Mouse (Mus musculus): Measurements from ENCODE around the gene Slc5a2. TPM values are rescaled to one million over a fixed set of nuclear protein-coding genes. Genes with fewer than 3 reads are reported as not detected.

Slc5a2 gene
- polyA plus RNA-seq, 1 experiment = 0.51 TPM

DNA sequence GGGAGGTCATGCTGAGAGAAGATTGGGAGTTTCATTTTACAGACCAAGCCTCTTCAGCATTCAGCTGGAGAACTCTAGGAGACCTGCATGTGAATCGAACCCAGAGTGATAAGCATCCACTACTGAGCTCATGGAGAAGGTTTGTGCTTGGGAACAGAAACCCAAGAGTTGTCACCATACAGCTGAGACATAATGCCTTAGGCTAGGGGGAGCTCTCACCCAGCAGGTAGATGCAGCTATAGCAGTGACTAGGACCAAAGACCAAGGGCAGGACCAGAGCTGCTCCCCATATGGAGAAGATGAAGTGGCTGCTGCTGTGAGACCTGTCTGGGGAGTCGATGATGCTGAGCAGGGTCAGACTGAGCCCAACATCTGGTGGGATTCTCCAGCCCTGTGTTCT lies 48.1 kb downstream of the Slc5a2 start:
- TF ChIP-seq POLR2A (IDR thresholded peaks at IDR 0.05; ENCODE audit: borderline replicate concordance, insufficient read depth, low read length) = no peak
- TF ChIP-seq CTCF (IDR thresholded peaks at IDR 0.05; ENCODE audit: borderline replicate concordance, insufficient read depth, low read depth, low read length) = no peak
- 91% methylated on average over 2 of the region's 2 CpGs for WGBS

DNA sequence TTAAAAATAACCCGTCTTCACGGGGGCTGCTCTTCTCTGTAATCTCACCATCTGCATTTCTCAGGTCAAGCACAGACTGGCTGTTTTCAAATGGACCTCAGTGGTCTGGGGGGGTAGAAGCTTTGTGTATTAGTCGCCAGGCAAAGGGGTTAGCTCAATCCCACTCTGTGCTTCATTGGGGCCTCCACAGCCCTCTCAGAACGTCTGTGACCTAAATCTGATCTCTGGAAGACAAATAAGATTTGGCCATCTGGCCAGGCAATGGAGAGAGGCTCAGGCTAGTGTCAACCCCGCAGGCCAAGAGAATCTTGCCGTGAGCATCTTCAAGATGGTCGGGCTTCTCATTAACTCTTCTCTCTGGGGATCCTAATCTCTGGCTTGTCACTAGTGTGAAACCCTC lies 49.0 kb downstream of the Slc5a2 start:
- peaks cover 2% of the 10 kb centered on the region; the same call in 1 of the 2 replicates for H3K4me1 ChIP-seq (ENCODE audit: control insufficient read depth, insufficient read depth, low read length)
- 28% methylated on average over 7 of the region's 7 CpGs for WGBS
- H3K4me3 ChIP-seq (replicated peaks; ENCODE audit: insufficient read depth, low read depth, low read length) = no peak overlapping the region
- DNase-seq = no peak
- no peak overlapping the region for H3K27ac ChIP-seq (ENCODE audit: insufficient read depth, low read length)
- no peaks in the 10 kb centered on the region for H3K27me3 ChIP-seq (ENCODE audit: control insufficient read depth, insufficient read depth, low read length)
- TF ChIP-seq CTCF (IDR thresholded peaks at IDR 0.05; ENCODE audit: borderline replicate concordance, insufficient read depth, low read depth, low read length) (no peak), POLR2A (IDR thresholded peaks at IDR 0.05; ENCODE audit: borderline replicate concordance, insufficient read depth, low read length) (no peak)

More for the DNA sequence above, 48.1 kb downstream of the Slc5a2 start:
- no peaks in the 10 kb centered on the region for H3K27me3 ChIP-seq (ENCODE audit: control insufficient read depth, insufficient read depth, low read length)
- H3K4me1 ChIP-seq (ENCODE audit: control insufficient read depth, insufficient read depth, low read length) = peaks cover 2% of the 10 kb centered on the region; the same call in 1 of the 2 replicates
- DNase-seq = no peak
- H3K27ac ChIP-seq (ENCODE audit: insufficient read depth, low read length) = no peak overlapping the region
- no peak overlapping the region for H3K4me3 ChIP-seq (replicated peaks; ENCODE audit: insufficient read depth, low read depth, low read length)

DNA sequence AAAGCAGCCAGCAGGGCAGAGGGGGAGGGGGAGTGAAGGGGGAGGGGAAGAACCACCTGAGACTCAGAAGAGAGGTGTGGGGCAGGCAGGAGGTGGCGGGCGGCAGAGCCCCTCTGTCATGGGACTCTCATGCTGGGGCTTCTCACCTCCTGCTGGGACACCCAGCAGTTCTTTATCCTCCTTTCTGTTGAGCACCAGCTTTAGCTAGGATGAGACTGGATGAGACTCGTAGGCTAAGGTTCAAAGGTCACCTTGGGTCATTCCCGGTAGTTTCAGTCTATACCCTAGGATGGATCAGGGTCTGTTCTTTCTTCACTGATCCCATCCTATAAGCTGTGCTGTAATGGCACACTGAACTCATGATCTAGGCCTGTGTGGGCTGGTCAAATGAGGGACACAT lies 51.6 kb downstream of the Slc5a2 start:
- WGBS = 73% methylated on average over 4 of the region's 4 CpGs
- TF ChIP-seq CTCF (IDR thresholded peaks at IDR 0.05; ENCODE audit: borderline replicate concordance, insufficient read depth, low read depth, low read length) (no peak), POLR2A (IDR thresholded peaks at IDR 0.05; ENCODE audit: borderline replicate concordance, insufficient read depth, low read length) (no peak)
- Histone ChIP-seq H3K4me1 (ENCODE audit: control insufficient read depth, insufficient read depth, low read length) (no peaks in the 10 kb centered on the region), H3K27me3 (ENCODE audit: control insufficient read depth, insufficient read depth, low read length) (no peaks in the 10 kb centered on the region), H3K27ac (ENCODE audit: insufficient read depth, low read length) (no peak overlapping the region), H3K4me3 (replicated peaks; ENCODE audit: insufficient read depth, low read depth, low read length) (no peak overlapping the region)
- no peak for DNase-seq

DNA sequence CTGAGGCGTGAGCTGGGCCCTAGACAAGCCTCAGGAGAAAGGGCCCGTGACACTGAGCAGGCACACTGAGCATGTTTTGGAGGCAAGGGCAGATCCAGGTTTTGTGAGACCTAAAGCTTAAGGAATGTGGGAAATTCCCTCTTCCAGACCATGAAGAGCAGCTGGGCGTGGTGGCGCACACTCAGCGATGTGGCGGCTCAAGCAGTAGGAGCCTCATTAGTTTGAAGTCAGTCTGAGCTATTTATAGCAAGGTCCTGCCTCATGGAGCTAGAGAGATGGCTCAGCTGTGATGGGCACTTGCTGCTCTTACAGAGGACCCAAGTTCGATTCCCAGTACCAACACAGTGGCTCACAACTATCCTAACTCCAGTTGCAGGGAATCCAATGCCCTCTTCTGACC lies 53.7 kb downstream of the Slc5a2 start:
- TF ChIP-seq CTCF (IDR thresholded peaks at IDR 0.05; ENCODE audit: borderline replicate concordance, insufficient read depth, low read depth, low read length) (no peak), POLR2A (IDR thresholded peaks at IDR 0.05; ENCODE audit: borderline replicate concordance, insufficient read depth, low read length) (no peak)
- Histone ChIP-seq H3K27ac (ENCODE audit: insufficient read depth, low read length) (no peak overlapping the region), H3K4me1 (ENCODE audit: control insufficient read depth, insufficient read depth, low read length) (no peaks in the 10 kb centered on the region), H3K27me3 (ENCODE audit: control insufficient read depth, insufficient read depth, low read length) (no peaks in the 10 kb centered on the region), H3K4me3 (replicated peaks; ENCODE audit: insufficient read depth, low read depth, low read length) (no peak overlapping the region)
- no peak for DNase-seq
- 87% methylated on average over 7 of the region's 7 CpGs for WGBS

DNA sequence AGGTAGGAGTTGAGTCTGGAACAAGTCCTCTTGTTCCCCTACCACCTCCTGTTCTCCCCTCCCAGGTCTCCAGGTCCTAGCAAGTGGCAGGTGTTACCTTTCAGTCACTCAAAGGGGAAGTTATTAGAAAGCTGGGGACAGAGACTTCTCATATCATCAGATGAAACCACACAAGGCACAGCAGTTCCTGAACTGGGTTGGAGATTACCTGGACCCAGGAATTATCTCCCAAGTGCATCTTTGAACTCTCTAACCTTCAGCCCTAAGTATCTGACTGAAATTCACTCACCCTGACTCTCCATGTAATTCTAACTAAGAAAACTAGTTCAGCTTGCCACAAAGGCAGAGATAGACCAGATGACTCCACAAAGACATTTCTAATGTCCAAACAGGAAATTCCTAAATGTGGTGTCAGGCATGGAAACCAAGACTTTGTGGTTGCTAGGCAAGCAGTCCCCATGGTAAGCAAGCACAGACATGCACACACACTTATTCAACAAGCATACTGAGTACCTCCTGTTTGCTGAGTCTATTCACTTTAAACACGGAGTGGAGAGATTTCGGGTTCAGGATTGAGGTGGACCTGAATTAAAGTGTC lies 54.9 kb downstream of the Slc5a2 start:
- DNase-seq = no peak
- TF ChIP-seq CTCF (IDR thresholded peaks at IDR 0.05; ENCODE audit: borderline replicate concordance, insufficient read depth, low read depth, low read length) (no peak), POLR2A (IDR thresholded peaks at IDR 0.05; ENCODE audit: borderline replicate concordance, insufficient read depth, low read length) (no peak)
- WGBS = 79% methylated on average over 2 of the region's 2 CpGs

DNA sequence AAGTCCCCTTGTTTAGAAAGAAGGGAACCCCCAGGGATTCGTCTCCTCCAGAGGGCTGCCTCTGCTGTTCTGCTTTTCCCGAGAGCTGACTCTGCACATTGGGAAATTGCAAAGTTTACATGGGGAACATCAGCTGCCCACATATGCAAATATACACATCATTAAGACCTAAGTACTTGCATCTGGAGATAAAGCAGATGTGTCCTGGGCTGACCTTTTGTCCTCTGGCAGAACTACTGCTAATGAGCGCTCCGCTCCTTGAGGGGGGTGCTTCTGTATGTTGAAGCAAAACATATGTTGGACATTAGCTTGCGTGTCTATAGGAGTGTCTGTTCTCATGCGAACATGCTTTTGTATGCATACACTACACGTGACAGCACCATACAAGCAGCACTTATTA lies 55.8 kb downstream of the Slc5a2 start:
- H3K4me3 ChIP-seq (replicated peaks; ENCODE audit: insufficient read depth, low read depth, low read length) = no peak overlapping the region
- H3K4me1 ChIP-seq (ENCODE audit: control insufficient read depth, insufficient read depth, low read length) = no peaks in the 10 kb centered on the region
- H3K27ac ChIP-seq (ENCODE audit: insufficient read depth, low read length) = no peak overlapping the region
- WGBS = 87% methylated on average over 7 of the region's 7 CpGs
- H3K27me3 ChIP-seq (ENCODE audit: control insufficient read depth, insufficient read depth, low read length) = no peaks in the 10 kb centered on the region
- no peak for TF ChIP-seq POLR2A (IDR thresholded peaks at IDR 0.05; ENCODE audit: borderline replicate concordance, insufficient read depth, low read length)
- no peak for TF ChIP-seq CTCF (IDR thresholded peaks at IDR 0.05; ENCODE audit: borderline replicate concordance, insufficient read depth, low read depth, low read length)
- DNase-seq = no peak

More for the DNA sequence above, 54.9 kb downstream of the Slc5a2 start:
- H3K27ac ChIP-seq (ENCODE audit: insufficient read depth, low read length) = no peak overlapping the region
- H3K4me1 ChIP-seq (ENCODE audit: control insufficient read depth, insufficient read depth, low read length) = no peaks in the 10 kb centered on the region
- H3K4me3 ChIP-seq (replicated peaks; ENCODE audit: insufficient read depth, low read depth, low read length) = no peak overlapping the region
- H3K27me3 ChIP-seq (ENCODE audit: control insufficient read depth, insufficient read depth, low read length) = no peaks in the 10 kb centered on the region

Other genes starting within 250 kb of the Slc5a2 start
- gene Itgam, start 203.0 kb upstream of the Slc5a2 start, polyA plus RNA-seq (2012; rRNA removed) = 3.4 and 4.2 TPM in 2 replicates
- not detected in 2 replicates for gene Gm49368, start 203.0 kb upstream of the Slc5a2 start, polyA plus RNA-seq (2012; rRNA removed)
- gene Itgax, start 136.1 kb upstream of the Slc5a2 start, polyA plus RNA-seq (2012; rRNA removed) = 0.10 and 0.14 TPM in 2 replicates
- 0.92 and 1.2 TPM in 2 replicates for gene Itgad, start 111.3 kb upstream of the Slc5a2 start, polyA plus RNA-seq (2012; rRNA removed)
- 0.82 and 0.89 TPM in 2 replicates for gene Cox6a2, start 59.3 kb upstream of the Slc5a2 start, polyA plus RNA-seq (2012; rRNA removed)
- 16.1 and 17.2 TPM in 2 replicates for gene Armc5, start 28.3 kb upstream of the Slc5a2 start, polyA plus RNA-seq (2012; rRNA removed)
- 2.6 and 2.8 TPM in 2 replicates for gene 9130023H24Rik, start 27.6 kb upstream of the Slc5a2 start, polyA plus RNA-seq (2012; rRNA removed)
- gene Tgfb1i1, start 18.8 kb upstream of the Slc5a2 start, polyA plus RNA-seq (2012; rRNA removed) = 10.8 and 13.1 TPM in 2 replicates
- gene BC017158, start 32.5 kb downstream of the Slc5a2 start, polyA plus RNA-seq (2012; rRNA removed) = 35.4 and 38.9 TPM in 2 replicates
- gene Rgs10, start 153.1 kb downstream of the Slc5a2 start, polyA plus RNA-seq (2012; rRNA removed) = 68.2 and 73.0 TPM in 2 replicates
- gene Tial1, start 196.1 kb downstream of the Slc5a2 start, polyA plus RNA-seq (2012; rRNA removed) = 134 and 136 TPM in 2 replicates

All from cerebellum, adult 2 months (tissue).